24 mouse cellular contexts compared by ENCODE assay signal in the genomic region with DNA sequence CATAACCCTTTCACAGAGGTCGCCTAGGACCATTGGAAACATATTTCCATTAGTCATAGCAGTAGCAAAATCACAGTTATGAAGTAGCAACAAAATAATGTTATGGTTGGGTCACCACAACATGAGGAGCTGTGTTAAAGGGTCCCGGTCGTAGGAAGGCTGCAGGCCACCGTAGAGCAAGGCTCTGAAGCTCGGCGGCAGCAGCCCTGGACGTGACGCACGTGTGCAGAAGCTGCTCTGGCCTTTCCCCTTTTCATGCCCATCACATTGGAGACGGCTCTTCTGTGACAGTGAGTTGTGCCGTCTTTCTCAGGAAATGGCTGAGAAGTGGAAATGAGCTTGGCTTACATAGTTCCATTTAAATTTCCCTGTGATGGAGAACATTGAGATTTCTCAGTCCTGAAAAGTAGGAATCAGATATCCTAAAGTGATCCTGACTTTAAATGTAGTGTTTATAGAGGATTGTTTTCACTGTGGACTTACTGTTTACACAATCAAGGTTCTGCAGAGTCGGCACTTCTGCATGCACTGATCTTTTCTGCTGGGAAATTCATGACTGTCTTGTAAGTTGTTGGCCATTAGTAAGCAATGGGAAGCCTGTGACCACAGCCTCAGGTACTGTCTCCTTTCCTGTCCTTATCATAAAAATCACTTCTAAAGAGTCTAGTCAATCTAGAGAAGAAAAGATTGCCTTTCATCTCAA. TPM values are rescaled to one million over a fixed set of nuclear protein-coding genes. Genes with fewer than 3 reads are reported as not detected.
DNase-seq lines count a peak whose midpoint lies in the region; ATAC-seq lines count a peak whose summit lies in the region.
"Had no signal": no experiment of that assay in that cellular context is flagged by ENCODE, and none has a peak within 500 bp of the region (broad histone marks: within the 10 kb centered on the region; RNA-seq: fewer than 3 reads in every experiment).

No protein-coding gene starts in this region.

- H3K4me3 ChIP-seq in kidney, embryonic 14.5 days (ENCODE audit: low read length) = no peak overlapping the region
- peak overlapping the region; percentile 83 for H3K4me3 ChIP-seq in megakaryocyte, embryonic 14.5 days (replicated peaks)
- H3K4me3 ChIP-seq in stomach, embryonic 16.5 days (replicated peaks; ENCODE audit: low read length) = no peak overlapping the region
- H3K4me3 ChIP-seq: embryonic facial prominence, embryonic 12.5 days; forebrain, embryonic 10.5 days; hindbrain, embryonic 12.5 days; intestine, embryonic 15.5 days; midbrain, embryonic 12.5 days; neural tube, embryonic 13.5 days had no signal

- no peaks in the 10 kb centered on the region for H3K9me3 ChIP-seq in kidney, embryonic 14.5 days (ENCODE audit: control insufficient read depth, low read length)
- H3K9me3 ChIP-seq in megakaryocyte, embryonic 14.5 days = no peaks in the 10 kb centered on the region
- no peaks in the 10 kb centered on the region for H3K9me3 ChIP-seq in stomach, embryonic 16.5 days (replicated peaks; ENCODE audit: control insufficient read depth, low read length)
- H3K9me3 ChIP-seq: embryonic facial prominence, embryonic 12.5 days; forebrain, embryonic 10.5 days; hindbrain, embryonic 12.5 days; intestine, embryonic 15.5 days; midbrain, embryonic 12.5 days; neural tube, embryonic 13.5 days had no signal

- 47% methylated on average over 12 of the region's 12 CpGs for WGBS in kidney, embryonic 14.5 days
- 33% methylated on average over 12 of the region's 12 CpGs for WGBS in stomach, embryonic 16.5 days

- H3K4me2 ChIP-seq in kidney, embryonic 14.5 days (replicated peaks; ENCODE audit: low read depth, low read length) = 0 out of 2 replicates have a peak overlapping the region, but pooled peaks have one; percentile 5
- 0 out of 2 replicates have a peak overlapping the region, but pooled peaks have one; percentile 21 for H3K4me2 ChIP-seq in stomach, embryonic 16.5 days (ENCODE audit: low read depth, low read length)
- H3K4me2 ChIP-seq: embryonic facial prominence, embryonic 12.5 days; hindbrain, embryonic 12.5 days; intestine, embryonic 15.5 days; midbrain, embryonic 12.5 days; neural tube, embryonic 13.5 days had no signal

- H3K4me1 ChIP-seq in kidney, embryonic 14.5 days (ENCODE audit: control insufficient read depth, insufficient read depth, low read length) = peaks cover 28% of the 10 kb centered on the region
- H3K4me1 ChIP-seq in megakaryocyte, embryonic 14.5 days = peaks cover 65% of the 10 kb centered on the region
- H3K4me1 ChIP-seq in stomach, embryonic 16.5 days (ENCODE audit: control insufficient read depth, insufficient read depth, low read length) = peaks cover 22% of the 10 kb centered on the region

- 0 out of 2 replicates have a peak, but pooled peaks cover 3% of the 10 kb centered on the region for H3K36me3 ChIP-seq in kidney, embryonic 14.5 days (ENCODE audit: control insufficient read depth, insufficient read depth, low read length)
- H3K36me3 ChIP-seq in megakaryocyte, embryonic 14.5 days (replicated peaks; ENCODE audit: low read length) = peaks cover 8% of the 10 kb centered on the region
- peaks cover 3% of the 10 kb centered on the region; the same call in 1 of the 2 replicates for H3K36me3 ChIP-seq in stomach, embryonic 16.5 days (ENCODE audit: control insufficient read depth, insufficient read depth, low read length)
- H3K36me3 ChIP-seq: intestine, embryonic 15.5 days; midbrain, embryonic 12.5 days had no signal

- H3K27me3 ChIP-seq in kidney, embryonic 14.5 days (ENCODE audit: control insufficient read depth, insufficient read depth, low read length) = no peaks in the 10 kb centered on the region
- no peaks in the 10 kb centered on the region for H3K27me3 ChIP-seq in megakaryocyte, embryonic 14.5 days (replicated peaks)
- no peaks in the 10 kb centered on the region for H3K27me3 ChIP-seq in stomach, embryonic 16.5 days (ENCODE audit: control insufficient read depth, insufficient read depth, low read length)
- H3K27me3 ChIP-seq: embryonic facial prominence, embryonic 12.5 days; hindbrain, embryonic 12.5 days; intestine, embryonic 15.5 days; midbrain, embryonic 12.5 days; neural tube, embryonic 13.5 days had no signal

- H3K9ac ChIP-seq in kidney, embryonic 14.5 days (ENCODE audit: low read depth, low read length) = no peak overlapping the region
- H3K9ac ChIP-seq in stomach, embryonic 16.5 days (ENCODE audit: low read length) = no peak overlapping the region
- H3K9ac ChIP-seq: embryonic facial prominence, embryonic 12.5 days; hindbrain, embryonic 12.5 days; intestine, embryonic 15.5 days; midbrain, embryonic 12.5 days; neural tube, embryonic 13.5 days had no signal

- ATAC-seq in kidney, embryonic 14.5 days (ENCODE audit: low FRiP score, low TSS enrichment) = no peak
- no peak for ATAC-seq in megakaryocyte, adult 5-6 weeks (ENCODE audit: poor library complexity, severe bottlenecking)
- no peak for ATAC-seq in stomach, embryonic 16.5 days (ENCODE audit: insufficient read depth, low FRiP score)
- ATAC-seq: CD4-positive, CD25-positive, alpha-beta regulatory T cell, adult 4 months; intestine, embryonic 15.5 days had no signal

- peak; percentile 6 for DNase-seq in adrenal gland, postnatal 14 days
- no peak for DNase-seq in adrenal gland, adult 2 months
- DNase-seq in kidney, postnatal 25 days = no peak
- no peak for DNase-seq in urinary bladder, postnatal 10 days (ENCODE audit: low spot score)
- DNase-seq: adrenal gland, postnatal 25 days; cerebellum, adult 18-20 months; cerebellum, postnatal 36 days; gastrocnemius, postnatal 25 days; layer of hippocampus, postnatal 36 days; left cerebral cortex, postnatal 4 days; lung, postnatal 36 days; right cerebral cortex, postnatal 25 days; thymus, postnatal 4 days had no signal

- H3K27ac ChIP-seq in kidney, embryonic 14.5 days (ENCODE audit: low read depth, low read length) = 0 out of 2 replicates have a peak overlapping the region, but pooled peaks have one; percentile 14
- H3K27ac ChIP-seq in stomach, embryonic 16.5 days (ENCODE audit: low read length) = 0 out of 2 replicates have a peak overlapping the region, but pooled peaks have one; percentile 10
- H3K27ac ChIP-seq: embryonic facial prominence, embryonic 12.5 days; forebrain, embryonic 10.5 days; hindbrain, embryonic 12.5 days; intestine, embryonic 15.5 days; midbrain, embryonic 12.5 days; neural tube, embryonic 13.5 days had no signal

RNA-seq across cellular contexts. Expression of a gene that starts 5.7 kb away (rescaled TPM):
- 171 and 181 TPM in 2 replicates for total RNA-seq in adrenal gland, postnatal 14 days (2021)
- 100 to 1,000 TPM; 187 to 191 TPM for total RNA-seq in adrenal gland, adult 2 months (2021)
- 3.5 and 4.5 TPM in 2 replicates for polyA plus RNA-seq in adrenal gland, adult 2 months (2012; rRNA removed)
- 417 and 426 TPM in 2 replicates for polyA plus RNA-seq in kidney, embryonic 14.5 days (2014; fragmentation: Nextera tagmentation; extraction: Ambion mirVana)
- polyA plus RNA-seq in megakaryocyte, embryonic 14.5 days (2012; ENCODE audit: insufficient read depth, low replicate concordance) = 8.6 TPM in 1 of 2 replicates, not detected in the other
- total RNA-seq in megakaryocyte, adult 5-6 weeks (2015) = 179 and 204 TPM in 2 replicates
- 106 and 108 TPM in 2 replicates for total RNA-seq in megakaryocyte, adult 5-6 weeks (2017)
- polyA plus RNA-seq in stomach, embryonic 16.5 days (2015; fragmentation: Nextera tagmentation; extraction: Ambion mirVana) = 284 and 299 TPM in 2 replicates

RNA-seq across cellular contexts. Expression of a gene that starts 42.3 kb away (rescaled TPM):
- 50.5 and 54.4 TPM in 2 replicates for total RNA-seq in adrenal gland, postnatal 14 days (2021)
- total RNA-seq in adrenal gland, adult 2 months (2021) = 10 to 100 TPM; 46.8 to 57.2 TPM
- 5.4 and 6.6 TPM in 2 replicates for polyA plus RNA-seq in adrenal gland, adult 2 months (2012; rRNA removed)
- polyA plus RNA-seq in kidney, embryonic 14.5 days (2014; fragmentation: Nextera tagmentation; extraction: Ambion mirVana) = 35.3 and 54.0 TPM in 2 replicates
- polyA plus RNA-seq in megakaryocyte, embryonic 14.5 days (2012; ENCODE audit: insufficient read depth, low replicate concordance) = 10.2 and 16.6 TPM in 2 replicates
- 20.9 and 24.0 TPM in 2 replicates for total RNA-seq in megakaryocyte, adult 5-6 weeks (2015)
- total RNA-seq in megakaryocyte, adult 5-6 weeks (2017) = 28.5 and 36.9 TPM in 2 replicates
- 50.0 and 53.4 TPM in 2 replicates for polyA plus RNA-seq in stomach, embryonic 16.5 days (2015; fragmentation: Nextera tagmentation; extraction: Ambion mirVana)

Comparison
In these comparisons a context has a peak if more than half of its experiments do, and no peak if none do; other contexts are left out.
1. RNA of a gene that starts 5.7 kb away (polyA plus RNA-seq): 417 to 426 TPM in kidney, embryonic 14.5 days and 284 to 299 TPM in stomach, embryonic 16.5 days; 8.6 TPM in megakaryocyte, embryonic 14.5 days and 3.5 to 4.5 TPM in adrenal gland, adult 2 months; every median in the first group is over 10 times any median in the second.